Mouse (Mus musculus) heart, embryonic 16.5 days (tissue): ENCODE results near the gene Dusp7. TPM values are rescaled to one million over a fixed set of nuclear protein-coding genes. Genes with fewer than 3 reads are reported as not detected.

Experiments
- ATAC-seq: fragments of 200-750 bp; cut with Nextera tagmentation; replicated peaks from 2 replicates; pipeline ENCODE4 v1.8.0; 2017; ENCODE audit warnings: moderate number of reproducible peaks; ENCODE audit not compliant: insufficient read depth, low FRiP score; ENCODE audit errors: extremely low read depth
- H3K27ac ChIP-seq: fragments of 300-500 bp; sonication (generic); 2 replicates; pipeline ENCODE4 v1.5.1; 2014; ENCODE audit warnings: mild to moderate bottlenecking, low read length, control low read depth, moderate library complexity
- H3K27me3 ChIP-seq: fragments of 300-500 bp; sonication (generic); 2 replicates; pipeline ENCODE4 v1.6.1; 2014; ENCODE audit warnings: low read length, mixed read lengths; ENCODE audit not compliant: control insufficient read depth, insufficient read depth
- H3K36me3 ChIP-seq: fragments of 300-500 bp; sonication (generic); 2 replicates; pipeline ENCODE4 v1.6.1; 2014; ENCODE audit not compliant: control insufficient read depth, insufficient read depth
- H3K4me1 ChIP-seq: fragments of 300-500 bp; sonication (generic); 2 replicates; pipeline ENCODE4 v1.6.1; 2014; ENCODE audit warnings: low read length, mixed read lengths; ENCODE audit not compliant: control insufficient read depth, insufficient read depth
- H3K4me2 ChIP-seq: fragments of 300-500 bp; sonication (generic); 2 replicates; pipeline ENCODE4 v1.6.1; 2014; ENCODE audit warnings: low read depth, mild to moderate bottlenecking, control low read depth, low read length
- H3K4me3 ChIP-seq: fragments of 300-500 bp; sonication (generic); 2 replicates; pipeline ENCODE4 v1.5.1; 2014; ENCODE audit warnings: mild to moderate bottlenecking, control low read depth, low read length
- H3K9ac ChIP-seq: fragments of 300-500 bp; sonication (generic); 2 replicates; pipeline ENCODE4 v1.6.1; 2014; ENCODE audit warnings: low read length, control low read depth
- H3K9me3 ChIP-seq: fragments of 300-500 bp; sonication (generic); replicated peaks from 2 replicates; pipeline ENCODE4 v1.6.1; 2016; ENCODE audit warnings: low read length; ENCODE audit not compliant: control insufficient read depth
- WGBS: fragments of 180-500 bp; shearing (Covaris S2); extraction: QIAGEN DNeasy Blood & Tissue Kit; methylation state at CpG from one replicate; pipeline ENCODE4 v1.1.7; 2014; 5-methylcytosine and 5-hydroxymethylcytosine counted together
- polyA plus RNA-seq: library from polyadenylated mRNA; unstranded; fragments of >200 nt; fragmentation: Nextera tagmentation; extraction: Ambion mirVana; gene quantifications from 2 replicates; pipeline ENCODE4 v1.2.1, GENCODE M21; 2015

Dusp7 gene
- polyA plus RNA-seq, 1 experiment from 2014 or later, result 7.9 TPM

GRCm38 (mm10) chr9:106416826-106417225 is 48.4 kb downstream of the Dusp7 start:
- Histone ChIP-seq H3K27me3 (no peaks in the 10 kb centered on the region), H3K4me3 (no peak overlapping the region), H3K9me3 (no peaks in the 10 kb centered on the region), H3K36me3 (no peaks in the 10 kb centered on the region), H3K9ac (no peak overlapping the region; the same call in 1 of the 2 replicates), H3K4me2 (no peak overlapping the region), H3K4me1 (peaks cover 21% of the 10 kb centered on the region), H3K27ac (peak overlapping the region; percentile 56; the same call in 1 of the 2 replicates)
- ATAC-seq, result no peak
- 54% methylated on average over 6 of the region's 6 CpGs for WGBS

DNA sequence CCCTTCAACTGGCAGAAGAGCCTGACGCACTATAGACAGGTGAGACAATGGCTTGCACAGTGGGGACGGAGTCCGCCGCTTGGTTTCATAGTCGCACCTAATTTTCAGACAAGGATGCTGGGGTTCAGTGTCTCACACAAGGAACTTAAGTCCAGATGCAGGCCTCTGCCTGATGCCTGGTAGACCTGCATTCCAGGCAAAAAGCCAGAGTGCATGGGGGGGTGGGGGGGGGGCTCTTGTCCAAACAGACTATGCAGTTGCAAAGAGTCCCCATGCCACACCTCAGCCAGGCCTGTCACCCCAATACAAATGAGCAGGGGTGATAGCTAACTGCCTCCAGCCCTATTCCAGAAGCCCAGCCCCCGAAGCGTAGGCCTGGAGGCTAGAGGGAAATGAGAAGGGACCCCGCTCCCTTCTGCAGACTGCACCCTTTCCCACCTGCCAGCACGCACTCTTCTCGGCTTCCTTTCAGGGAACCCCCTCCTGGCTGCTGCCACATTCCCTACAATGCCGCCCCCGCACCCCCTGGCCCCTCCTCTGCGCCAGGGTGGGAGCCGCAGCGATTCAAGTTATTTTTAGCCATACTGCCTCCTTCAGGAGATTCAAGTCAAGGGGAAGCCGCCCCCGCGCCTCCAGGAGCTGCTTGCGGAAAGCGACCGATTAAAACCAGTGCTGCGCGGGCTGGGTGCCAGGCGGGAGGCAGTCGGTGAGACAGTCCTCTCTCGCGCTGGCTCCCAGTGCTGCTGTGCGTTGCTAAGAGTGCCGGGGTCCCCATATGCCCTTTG is 49.6 kb downstream of the Dusp7 start:
- Histone ChIP-seq H3K36me3 (no peaks in the 10 kb centered on the region), H3K9ac (peak overlapping the region; percentile 65), H3K4me1 (peaks cover 21% of the 10 kb centered on the region), H3K27ac (peak overlapping the region; percentile 68), H3K9me3 (no peaks in the 10 kb centered on the region), H3K4me2 (peak overlapping the region; percentile 73), H3K4me3 (peak overlapping the region; percentile 43), H3K27me3 (no peaks in the 10 kb centered on the region)
- 15% methylated on average over 29 of the region's 29 CpGs for WGBS
- ATAC-seq, result peak; percentile 83

GRCm38 (mm10) chr9:106420608-106421007 is 52.2 kb downstream of the Dusp7 start:
- H3K27ac ChIP-seq, result no peak overlapping the region
- peaks cover 21% of the 10 kb centered on the region for H3K4me1 ChIP-seq
- H3K9ac ChIP-seq, result no peak overlapping the region
- H3K4me3 ChIP-seq, result no peak overlapping the region
- no peaks in the 10 kb centered on the region for H3K27me3 ChIP-seq
- no peaks in the 10 kb centered on the region for H3K9me3 ChIP-seq
- H3K36me3 ChIP-seq, result no peaks in the 10 kb centered on the region
- WGBS, result 10% methylated on average over 2 of the region's 2 CpGs
- no peak for ATAC-seq
- no peak overlapping the region for H3K4me2 ChIP-seq

- H3K27ac ChIP-seq, result no peak overlapping the region
- peak overlapping the region; percentile 26; the same call in 1 of the 2 replicates for H3K4me3 ChIP-seq
- 0 out of 2 replicates have a peak, but pooled peaks have one; percentile 5 for ATAC-seq
- H3K4me1 ChIP-seq, result peaks cover 21% of the 10 kb centered on the region
- no peaks in the 10 kb centered on the region for H3K27me3 ChIP-seq
- H3K9me3 ChIP-seq, result no peaks in the 10 kb centered on the region
- WGBS, result 18% methylated on average over 18 of the region's 18 CpGs
- peak overlapping the region; percentile 49 for H3K4me2 ChIP-seq
- no peaks in the 10 kb centered on the region for H3K36me3 ChIP-seq
- H3K9ac ChIP-seq, result peak overlapping the region; percentile 58
Measured at GRCm38 (mm10) chr9:106421033-106421864, 52.8 kb downstream of the Dusp7 start.

DNA sequence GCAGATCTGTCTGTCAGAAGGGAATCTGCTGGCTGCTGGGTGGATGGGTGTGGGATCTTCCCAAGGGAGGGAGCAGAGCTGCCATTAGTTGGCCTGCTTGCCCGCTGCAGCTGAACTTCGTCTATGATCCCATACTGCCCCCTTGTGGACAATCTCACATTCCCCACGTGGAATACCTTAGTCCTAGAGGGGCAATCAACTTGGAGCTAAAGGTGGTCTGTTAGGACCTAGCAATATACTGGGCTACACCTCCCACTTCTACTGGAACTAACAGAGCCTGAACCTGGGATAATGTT is 53.4 kb downstream of the Dusp7 start:
- Histone ChIP-seq H3K4me3 (peak overlapping the region; percentile 26; the same call in 1 of the 2 replicates), H3K9ac (peak overlapping the region; percentile 58), H3K27me3 (no peaks in the 10 kb centered on the region), H3K4me1 (peaks cover 18% of the 10 kb centered on the region), H3K4me2 (peak overlapping the region; percentile 49), H3K27ac (no peak overlapping the region), H3K36me3 (no peaks in the 10 kb centered on the region), H3K9me3 (no peaks in the 10 kb centered on the region)
- peak; percentile 56 for ATAC-seq
- WGBS, result 0% methylated on average over 3 of the region's 3 CpGs

Other genes starting within 250 kb of the Dusp7 start
- 1.2 TPM in 2 replicates for gene Glyctk, start 210.5 kb upstream of the Dusp7 start, polyA plus RNA-seq
- 17.6 and 18.2 TPM in 2 replicates for gene Wdr82, start 197.7 kb upstream of the Dusp7 start, polyA plus RNA-seq
- 25.0 and 27.7 TPM in 2 replicates for gene Ppm1m, start 168.9 kb upstream of the Dusp7 start, polyA plus RNA-seq
- 55.7 and 61.6 TPM in 2 replicates for gene Twf2, start 165.5 kb upstream of the Dusp7 start, polyA plus RNA-seq
- 0.05 and 0.09 TPM in 2 replicates for gene Tlr9, start 146.0 kb upstream of the Dusp7 start, polyA plus RNA-seq
- 217 and 223 TPM in 2 replicates for gene Alas1, start 120.0 kb upstream of the Dusp7 start, polyA plus RNA-seq
- gene Poc1a, start 87.6 kb upstream of the Dusp7 start, polyA plus RNA-seq, result 29.3 and 30.6 TPM in 2 replicates
- gene Rpl29, start 60.8 kb downstream of the Dusp7 start, polyA plus RNA-seq, result 476 and 565 TPM in 2 replicates
- gene Acy1, start 69.7 kb downstream of the Dusp7 start, polyA plus RNA-seq, result 27.5 and 27.8 TPM in 2 replicates
- 10.0 and 10.7 TPM in 2 replicates for gene Abhd14b, start 78.8 kb downstream of the Dusp7 start, polyA plus RNA-seq
- gene Abhd14a, start 79.0 kb downstream of the Dusp7 start, polyA plus RNA-seq, result 60.5 and 61.0 TPM in 2 replicates
- gene Pcbp4, start 84.7 kb downstream of the Dusp7 start, polyA plus RNA-seq, result 64.8 and 69.9 TPM in 2 replicates
- 0.13 and 0.16 TPM in 2 replicates for gene Gpr62, start 97.3 kb downstream of the Dusp7 start, polyA plus RNA-seq
- 29.6 and 31.8 TPM in 2 replicates for gene Rrp9, start 107.3 kb downstream of the Dusp7 start, polyA plus RNA-seq
- gene Parp3, start 108.3 kb downstream of the Dusp7 start, polyA plus RNA-seq, result 3.1 and 4.0 TPM in 2 replicates
- not detected in 2 replicates for gene Iqcf1, start 131.3 kb downstream of the Dusp7 start, polyA plus RNA-seq
- gene Iqcf5, start 145.9 kb downstream of the Dusp7 start, polyA plus RNA-seq, result not detected in 2 replicates
- not detected in 2 replicates for gene Iqcf3, start 193.0 kb downstream of the Dusp7 start, polyA plus RNA-seq
- not detected in 2 replicates for gene Iqcf4, start 202.4 kb downstream of the Dusp7 start, polyA plus RNA-seq